Mouse (Mus musculus) C2C12 (cell line): Measurements from ENCODE around the gene Tmsb15b2.

ENCODE experiments used
- CTCF ChIP-seq: IDR thresholded peaks from one replicate; pipeline ENCODE4 v1.5.1; 2011; ENCODE audit not compliant: control insufficient read depth, insufficient read depth, insufficient read length
- FOSL1 ChIP-seq: IDR thresholded peaks from one replicate; pipeline ENCODE4 v1.8.0; 2011; ENCODE audit warnings: mild to moderate bottlenecking, low read length; ENCODE audit not compliant: poor library complexity, insufficient read depth, severe bottlenecking
- MAX ChIP-seq: IDR thresholded peaks from one replicate; pipeline ENCODE4 v1.6.1; 2011; ENCODE audit warnings: mild to moderate bottlenecking, control low read depth
- MYOD1 ChIP-seq: IDR thresholded peaks from one replicate; pipeline ENCODE4 v1.6.1; 2011; ENCODE audit warnings: low read depth; ENCODE audit not compliant: control insufficient read depth, insufficient read length
- MYOG ChIP-seq: IDR thresholded peaks from one replicate; pipeline ENCODE4 v1.6.1; 2011; ENCODE audit not compliant: control insufficient read depth, insufficient read length; ENCODE audit errors: extremely low read depth
- USF1 ChIP-seq: IDR thresholded peaks from one replicate; pipeline ENCODE4 v1.6.1; 2011; ENCODE audit warnings: low read depth, mild to moderate bottlenecking, control low read depth, moderate library complexity

DNA sequence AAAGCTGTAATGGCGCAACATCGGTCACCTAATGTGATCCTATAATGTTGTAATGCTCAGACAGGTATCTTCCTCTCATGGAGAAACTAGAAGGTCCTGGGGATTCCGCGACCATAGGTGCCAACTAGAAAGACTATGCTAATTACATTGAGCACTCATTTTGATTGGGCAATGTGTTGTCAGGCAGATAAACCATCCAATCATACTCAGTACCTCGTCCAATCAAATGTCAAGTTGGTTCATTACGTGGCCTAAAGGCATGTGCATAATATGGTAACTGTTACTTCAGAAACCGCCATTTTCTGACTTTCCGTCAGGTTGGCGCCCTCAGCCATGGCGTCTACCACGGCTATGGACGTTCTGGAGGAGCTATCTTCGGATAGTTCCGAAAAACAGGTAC is 48.3 kb downstream of the Tmsb15b2 start, which contains the start of gene H2bfm:
- TF ChIP-seq CTCF (no peak), USF1 (no peak), MYOD1 (no peak), FOSL1 (no peak), MAX (no peak), MYOG (no peak)
